Mouse (Mus musculus) cortical plate, adult 2 months (tissue): Measurements from ENCODE around the gene Doc2b.

ENCODE experiments used
- CTCF ChIP-seq: fragments of 200-500 bp; IDR thresholded peaks from 2 replicates; pipeline ENCODE4 v1.5.1; 2011; ENCODE audit warnings: mild to moderate bottlenecking, control low read depth, low read length; ENCODE audit not compliant: insufficient read depth; ENCODE audit errors: extremely low read depth
- POLR2A ChIP-seq: fragments of 200-500 bp; IDR thresholded peaks from 2 replicates; pipeline ENCODE4 v1.6.1; 2011; ENCODE audit warnings: mild to moderate bottlenecking, low read length, control low read depth; ENCODE audit not compliant: insufficient read depth; ENCODE audit errors: extremely low read depth

DNA sequence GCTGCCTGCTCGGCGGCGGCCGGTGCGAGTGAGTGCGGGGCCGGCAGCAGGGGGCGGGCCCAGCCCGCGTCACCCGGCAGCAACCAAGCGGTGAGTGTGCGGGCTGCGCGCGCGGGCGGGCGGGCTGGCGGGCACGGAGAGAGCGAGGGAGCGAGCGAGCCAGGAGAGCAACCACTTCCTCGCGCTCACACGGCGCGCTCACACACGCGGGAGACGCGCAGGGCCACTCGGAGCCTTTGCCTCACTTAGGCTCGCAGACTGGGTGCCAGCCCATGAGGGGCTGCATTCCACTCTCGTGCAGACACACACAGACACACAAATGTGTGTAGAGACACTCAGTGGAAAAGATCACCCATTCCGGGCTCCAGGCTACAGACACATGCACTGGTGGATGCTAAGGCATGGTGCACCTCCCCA is at the start of gene Doc2b:
- TF ChIP-seq POLR2A = no peak
- no peak for TF ChIP-seq CTCF
